Mouse (Mus musculus): ENCODE results near the gene Mafk. TPM values are rescaled to one million over a fixed set of nuclear protein-coding genes. Genes with fewer than 3 reads are reported as not detected.

Mafk gene
- total RNA-seq, 2 experiments from 2014 or later, result 8.9 to 11.5 TPM

DNA sequence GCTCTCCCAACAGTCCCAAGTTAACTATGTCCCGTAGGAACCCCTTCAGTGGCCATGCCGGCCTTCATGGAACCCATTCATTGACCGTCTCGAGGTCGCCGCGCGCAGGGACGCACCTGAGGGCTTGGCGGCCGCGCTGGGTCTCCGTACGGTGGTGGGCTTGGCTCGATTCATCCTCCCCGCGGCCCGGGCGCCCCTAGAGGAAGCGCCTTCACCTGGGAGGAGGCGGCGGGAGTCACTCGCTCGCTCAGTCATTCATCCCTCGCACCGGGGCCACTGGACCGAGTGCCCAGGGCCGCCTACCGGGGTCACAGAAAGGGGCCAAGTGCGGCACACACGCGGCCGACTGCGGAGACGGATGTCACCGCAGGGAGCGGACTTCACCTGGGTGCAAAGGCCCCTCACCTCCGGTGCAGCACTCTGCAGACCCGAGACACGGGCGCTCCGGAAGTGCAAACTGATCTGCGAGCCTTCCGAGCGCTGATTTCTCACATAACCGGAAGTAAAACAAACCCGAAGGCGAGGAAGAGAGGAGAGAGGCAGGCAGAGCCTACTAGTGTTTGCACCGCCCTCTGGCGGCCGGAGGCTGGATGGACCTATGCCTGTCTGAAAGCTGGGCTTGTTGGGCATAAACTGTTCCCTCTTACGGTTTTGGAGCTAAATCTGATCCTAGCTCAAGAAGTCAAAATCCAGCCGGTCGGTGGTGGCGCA, 15.9 kb upstream of the Mafk start, which contains the start of gene Ints1:
Gene Ints1, minus strand, starts transcription at position 459 of the 711 bp plus-strand sequence.
- TF ChIP-seq CTCF (IDR thresholded peaks at IDR 0.05), result peak; percentile 96
- intact Hi-C loops (cut with DNase I), result loop anchor here (2.0 to 5.0 kb wide), 2 partner anchors 42 to 51 kb away; partner anchors contain the start of genes Gm26938, Psmg3 and Tmem184a
- DNase-seq (ENCODE audit: extremely low spot score in 1 of 2, low spot score in 2 of 2), result peak; percentile 92 to 96

DNA sequence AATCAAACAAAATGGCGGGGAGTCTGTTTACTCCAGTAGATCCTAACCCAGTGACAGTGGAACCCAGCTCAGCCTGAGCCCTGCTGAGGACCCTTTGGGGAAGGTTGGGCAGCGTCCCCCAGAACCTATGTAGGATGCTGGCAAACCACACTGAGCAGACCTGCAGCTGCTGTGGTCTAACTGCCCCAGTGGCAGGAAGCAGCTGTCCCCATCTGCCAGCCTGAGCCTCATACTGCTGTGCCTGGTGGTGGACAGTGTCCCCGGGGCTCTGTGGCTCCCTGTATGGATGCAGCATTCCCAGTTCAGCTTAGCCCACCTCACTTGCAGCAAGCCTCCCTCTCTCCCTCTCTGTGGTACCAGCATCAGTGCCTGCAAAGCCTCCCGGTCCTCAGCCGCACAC, 14.3 kb upstream of the Mafk start:
- intact Hi-C loops (cut with DNase I), result loop anchor here (5.0 kb wide), 1 partner anchor 40 kb away; the partner anchor contains the start of gene Tmem184a
- H3K4me3 ChIP-seq, result no peak overlapping the region
- TF ChIP-seq CTCF (IDR thresholded peaks at IDR 0.05), result no peak
- no peak for DNase-seq (ENCODE audit: extremely low spot score in 1 of 2, low spot score in 2 of 2)
- no peak overlapping the region for H3K27ac ChIP-seq

More for the DNA sequence above, 15.9 kb upstream of the Mafk start, which contains the start of gene Ints1:
- H3K4me3 ChIP-seq, result peak within 1 kb of the TSS; percentile 94
- peak within 1 kb of the TSS; percentile 80 for H3K27ac ChIP-seq

DNA sequence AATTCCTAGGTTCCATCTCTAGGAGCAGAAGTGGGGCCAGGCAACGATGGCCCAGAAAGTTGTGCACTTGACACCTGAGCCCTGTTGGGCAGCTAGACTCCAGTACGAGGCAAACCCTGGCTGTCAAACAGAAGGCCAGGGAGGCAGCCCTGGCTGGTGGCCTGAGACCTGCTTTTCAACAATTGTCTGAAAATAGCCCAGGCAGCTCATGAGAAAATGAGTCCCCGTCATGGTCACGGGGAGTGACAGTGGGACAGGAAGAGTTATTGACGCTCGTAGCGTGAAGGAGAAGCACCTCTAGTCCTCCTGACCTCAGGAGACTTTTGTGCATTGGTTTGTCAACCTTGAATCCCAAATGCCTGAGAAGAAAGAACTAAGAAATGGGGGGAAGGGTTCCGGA, 9.9 kb upstream of the Mafk start:
- no peak for DNase-seq (ENCODE audit: extremely low spot score in 1 of 2, low spot score in 2 of 2)
- TF ChIP-seq CTCF (IDR thresholded peaks at IDR 0.05), result no peak
- intact Hi-C loops (cut with DNase I), result no loop called here
- H3K27ac ChIP-seq, result no peak overlapping the region
- no peak overlapping the region for H3K4me3 ChIP-seq

DNA sequence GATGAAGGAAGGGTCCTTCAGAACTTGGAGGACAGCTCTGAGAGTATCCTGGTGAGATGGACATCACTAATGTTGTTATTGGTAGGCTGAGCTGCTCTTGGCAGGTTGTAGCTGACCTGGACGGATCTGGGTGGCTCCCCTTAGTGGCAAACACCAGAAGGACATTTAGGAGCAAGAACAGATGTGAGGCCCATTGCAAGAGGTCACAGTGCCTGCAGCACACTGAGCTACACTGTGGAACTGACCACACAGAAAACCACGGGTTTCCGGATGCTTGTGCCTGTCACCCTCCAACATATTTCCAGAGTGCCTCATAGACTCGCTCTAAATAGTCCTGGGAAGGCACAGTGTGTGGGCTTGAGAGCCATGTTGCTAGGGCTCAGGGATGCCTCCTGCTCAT, 1.8 kb upstream of the Mafk start:
- DNase-seq (ENCODE audit: extremely low spot score in 1 of 2, low spot score in 2 of 2), result no peak

DNA sequence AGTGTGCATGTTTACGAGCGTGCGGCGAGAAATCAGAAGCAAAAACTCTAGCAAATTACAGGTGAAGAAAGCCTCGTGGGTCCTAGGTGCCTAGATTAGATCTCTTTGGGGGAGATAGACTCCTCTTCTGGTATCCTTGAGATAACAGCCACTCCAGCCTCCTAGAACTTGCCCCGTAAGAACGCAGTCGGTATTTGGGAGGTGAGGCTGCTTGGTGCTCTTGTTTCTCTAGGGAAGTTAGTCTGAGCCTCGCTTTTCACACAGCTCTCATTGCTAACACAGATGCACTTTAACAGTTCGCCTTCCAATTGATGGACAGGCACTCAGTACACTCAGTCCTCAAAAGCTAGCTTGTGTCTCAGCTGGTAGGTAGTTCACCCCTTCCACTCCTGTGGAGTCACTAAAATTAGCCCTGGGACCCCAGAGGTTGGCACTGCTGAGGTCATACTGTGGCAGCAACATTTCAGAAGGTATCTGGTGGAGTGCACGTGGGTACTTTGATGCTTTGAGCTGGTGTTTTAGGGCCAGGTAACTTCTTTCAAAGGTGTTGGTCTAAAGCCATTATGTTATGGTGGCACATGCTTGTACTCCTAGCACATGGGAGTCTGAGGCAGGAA, 954 bp downstream of the Mafk start:
- no peak for DNase-seq (ENCODE audit: extremely low spot score in 1 of 2, low spot score in 2 of 2)
- Histone ChIP-seq H3K27ac (peak overlapping the region; percentile 74), H3K4me3 (peak overlapping the region; percentile 81)
- no peak for TF ChIP-seq CTCF (IDR thresholded peaks at IDR 0.05)
- intact Hi-C loops (cut with DNase I), result no loop called here

More for the DNA sequence above, 1.8 kb upstream of the Mafk start:
- TF ChIP-seq CTCF (IDR thresholded peaks at IDR 0.05), result peak; percentile 1; the same call in 1 of the 2 replicates
- Histone ChIP-seq H3K27ac (no peak overlapping the region), H3K4me3 (no peak overlapping the region)
- intact Hi-C loops (cut with DNase I), result no loop called here

DNA sequence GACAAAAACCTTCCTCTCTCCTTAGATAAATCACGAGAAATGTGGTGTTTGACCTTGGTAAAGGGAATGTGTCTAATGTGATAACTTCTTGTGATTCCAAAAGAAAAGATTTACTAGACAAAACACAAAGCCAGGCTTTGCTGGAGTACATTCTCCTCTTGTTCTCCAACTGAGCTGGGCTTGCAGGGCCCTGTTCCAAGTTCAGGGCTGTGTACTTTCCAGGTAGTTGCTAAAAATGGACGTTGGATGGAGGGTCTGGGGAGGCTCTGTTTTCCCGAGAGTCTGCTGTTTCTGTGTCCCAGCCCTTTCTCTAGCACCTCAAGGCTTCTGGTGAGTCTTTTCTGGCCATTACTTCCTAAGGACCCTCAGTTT, 1.6 kb downstream of the Mafk start:
- no peak for TF ChIP-seq CTCF (IDR thresholded peaks at IDR 0.05)
- intact Hi-C loops (cut with DNase I), result no loop called here
- peak overlapping the region; percentile 56; the same call in 1 of the 2 replicates for H3K27ac ChIP-seq
- DNase-seq (ENCODE audit: extremely low spot score in 1 of 2, low spot score in 2 of 2), result no peak
- peak overlapping the region; percentile 81 for H3K4me3 ChIP-seq

DNA sequence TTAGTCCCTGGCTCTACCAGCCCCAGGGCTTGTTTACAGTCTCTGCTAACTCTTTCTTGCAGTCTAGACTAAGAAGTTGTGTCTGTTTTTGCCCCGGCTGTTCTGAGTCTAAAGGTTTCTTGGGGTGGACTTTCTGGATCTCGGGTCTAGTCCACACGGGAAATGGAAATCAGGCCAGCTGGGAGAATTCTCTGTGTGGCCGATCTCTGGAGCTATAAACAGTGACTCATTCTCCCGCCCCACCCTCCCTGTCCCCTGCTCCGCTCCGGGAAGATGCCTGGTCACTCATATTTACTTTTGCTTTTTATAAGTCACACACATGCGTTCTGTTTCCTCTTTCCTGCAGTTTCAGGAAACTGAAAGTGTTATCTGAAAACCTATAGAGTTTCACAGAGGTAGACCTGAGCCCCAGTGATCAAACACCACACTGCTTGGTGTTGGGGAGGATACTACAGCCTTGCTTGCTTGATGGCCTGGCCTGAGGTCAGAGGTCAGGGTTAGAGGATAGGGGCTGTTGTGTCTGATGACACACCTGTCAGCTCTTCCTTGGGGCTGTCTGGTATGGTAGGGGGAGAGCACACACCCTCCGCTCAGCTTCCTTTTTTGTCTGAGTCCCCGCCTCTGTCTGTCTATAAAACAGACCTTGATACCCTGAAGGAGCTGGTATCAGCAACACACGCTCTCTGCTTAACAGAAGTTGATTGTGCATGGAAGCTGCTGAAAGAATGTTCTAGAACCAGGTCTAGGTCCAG, 2.2 kb downstream of the Mafk start:
- intact Hi-C loops (cut with DNase I), result no loop called here
- TF ChIP-seq CTCF (IDR thresholded peaks at IDR 0.05), result no peak
- DNase-seq (ENCODE audit: extremely low spot score in 1 of 2, low spot score in 2 of 2), result no peak
- peak overlapping the region; percentile 81; the same call in 1 of the 2 replicates for H3K4me3 ChIP-seq
- peak overlapping the region; percentile 56; the same call in 1 of the 2 replicates for H3K27ac ChIP-seq

DNA sequence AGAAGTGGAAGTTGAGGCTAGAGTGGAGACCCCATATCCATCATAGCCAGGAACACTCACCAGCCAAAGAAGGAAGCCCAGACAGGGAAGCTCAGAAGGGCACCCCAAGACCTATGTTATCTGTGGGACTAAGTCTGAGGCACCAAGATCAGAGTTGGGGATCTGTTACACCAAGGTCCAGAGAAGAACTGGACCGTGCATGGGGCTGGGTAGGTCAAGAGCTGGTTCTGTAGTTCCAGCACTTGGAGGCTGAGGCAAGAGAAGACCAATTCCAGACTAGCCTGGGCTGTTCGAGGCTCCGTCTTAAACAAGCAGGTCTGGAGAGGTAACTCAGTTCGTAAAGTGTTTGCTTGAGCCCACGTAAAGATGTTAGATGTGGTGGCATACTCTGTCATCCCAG, 2.8 kb downstream of the Mafk start:
- Histone ChIP-seq H3K27ac (no peak overlapping the region), H3K4me3 (no peak overlapping the region)
- DNase-seq (ENCODE audit: extremely low spot score in 1 of 2, low spot score in 2 of 2), result no peak
- no peak for TF ChIP-seq CTCF (IDR thresholded peaks at IDR 0.05)
- intact Hi-C loops (cut with DNase I), result no loop called here

DNA sequence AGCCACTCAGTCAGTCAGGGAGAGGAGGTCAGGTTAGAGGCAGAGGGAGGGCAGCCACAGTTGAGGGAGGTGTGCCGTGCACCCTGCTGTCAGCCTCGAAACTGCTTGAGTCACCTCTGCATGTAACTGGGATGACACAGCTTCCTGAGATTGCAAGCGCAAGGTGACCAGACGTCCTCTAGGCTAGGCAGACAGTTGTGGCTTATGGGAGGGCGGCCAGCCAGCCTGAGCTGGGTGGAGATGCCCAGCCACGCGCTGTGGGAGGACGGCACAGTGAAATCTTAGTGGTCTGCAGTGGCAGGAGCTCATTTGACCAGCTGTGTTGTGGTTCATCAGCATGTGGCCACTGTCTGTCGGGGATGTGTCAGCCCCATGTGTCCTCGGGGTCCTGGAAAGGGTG, 3.6 kb downstream of the Mafk start:
- intact Hi-C loops (cut with DNase I), result no loop called here
- Histone ChIP-seq H3K27ac (no peak overlapping the region), H3K4me3 (no peak overlapping the region)
- no peak for DNase-seq (ENCODE audit: extremely low spot score in 1 of 2, low spot score in 2 of 2)
- TF ChIP-seq CTCF (IDR thresholded peaks at IDR 0.05), result no peak

DNA sequence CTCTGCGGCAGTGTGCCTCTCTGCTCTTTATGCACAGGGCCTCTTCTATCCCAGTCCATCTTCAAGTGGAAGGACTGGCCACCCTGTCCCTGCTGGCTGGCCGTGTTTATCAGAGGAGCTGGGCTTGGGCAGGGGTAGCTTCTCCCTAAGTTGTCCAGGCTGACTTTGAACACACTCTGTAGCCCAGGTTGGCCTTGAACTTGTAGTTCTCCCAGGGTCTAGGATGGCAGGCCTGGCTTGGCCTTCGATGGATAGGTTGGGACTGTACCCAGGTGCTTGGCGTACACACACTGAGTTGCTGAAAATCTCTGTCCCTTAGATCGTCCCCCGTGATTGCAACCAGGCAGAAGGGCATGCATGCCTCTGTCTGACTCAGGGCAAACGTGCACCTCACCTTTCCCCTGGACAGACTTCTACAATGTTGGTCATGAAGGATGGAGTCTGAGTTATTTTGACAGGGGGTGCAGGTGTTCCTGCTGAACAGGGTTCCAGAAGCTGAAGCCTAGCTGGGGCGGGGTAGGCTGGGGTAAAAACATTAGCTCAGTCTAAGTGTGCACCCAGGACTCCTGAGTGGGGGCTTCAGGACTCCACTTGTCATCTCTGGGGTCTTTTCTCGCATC, 4.8 kb downstream of the Mafk start:
- intact Hi-C loops (cut with DNase I), result no loop called here
- no peak for DNase-seq (ENCODE audit: extremely low spot score in 1 of 2, low spot score in 2 of 2)
- TF ChIP-seq CTCF (IDR thresholded peaks at IDR 0.05), result no peak
- Histone ChIP-seq H3K4me3 (no peak overlapping the region), H3K27ac (peak overlapping the region; percentile 65)

DNA sequence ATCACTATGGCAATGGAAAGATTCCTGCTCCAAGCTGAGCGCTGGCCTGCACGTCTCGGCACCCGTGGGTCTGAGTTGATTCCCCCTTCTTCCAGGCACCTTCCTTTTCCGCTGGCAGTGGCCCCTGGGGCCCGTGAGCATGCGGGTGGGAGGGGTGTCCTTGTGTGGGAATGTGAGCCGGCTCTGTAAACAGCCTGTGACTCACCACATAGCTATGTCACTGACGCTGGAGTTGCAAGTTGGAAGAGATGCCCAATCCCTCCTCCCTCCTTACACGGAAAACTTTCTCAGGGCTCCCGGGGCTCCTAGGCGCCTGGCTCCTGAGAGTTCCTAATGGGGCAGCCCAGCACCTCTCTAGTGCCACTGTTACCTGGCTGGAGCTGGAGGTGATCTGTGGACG, 5.6 kb downstream of the Mafk start:
- peak; percentile 55 to 57 for DNase-seq (ENCODE audit: extremely low spot score in 1 of 2, low spot score in 2 of 2)
- intact Hi-C loops (cut with DNase I), result no loop called here
- Histone ChIP-seq H3K4me3 (no peak overlapping the region), H3K27ac (peak overlapping the region; percentile 65)
- TF ChIP-seq CTCF (IDR thresholded peaks at IDR 0.05), result no peak
